Mouse (Mus musculus) liver, adult 10 weeks (tissue): ENCODE results near the gene Krt80. TPM values are rescaled to one million over a fixed set of nuclear protein-coding genes. Genes with fewer than 3 reads are reported as not detected.

Source experiments
- polyA plus RNA-seq: library from polyadenylated mRNA; stranded (reverse); fragments of 350-450 nt; fragmentation: Illumina TruSeq; extraction: RNeasy Lipid Tissue Mini Kit (QIAGEN cat#74804); gene quantifications from one replicate; pipeline ENCODE4 v1.2.3, GENCODE M21; 2014; ENCODE audit warnings: low read depth, low replicate concordance

The Krt80 gene
- not detected for polyA plus RNA-seq

DNA sequence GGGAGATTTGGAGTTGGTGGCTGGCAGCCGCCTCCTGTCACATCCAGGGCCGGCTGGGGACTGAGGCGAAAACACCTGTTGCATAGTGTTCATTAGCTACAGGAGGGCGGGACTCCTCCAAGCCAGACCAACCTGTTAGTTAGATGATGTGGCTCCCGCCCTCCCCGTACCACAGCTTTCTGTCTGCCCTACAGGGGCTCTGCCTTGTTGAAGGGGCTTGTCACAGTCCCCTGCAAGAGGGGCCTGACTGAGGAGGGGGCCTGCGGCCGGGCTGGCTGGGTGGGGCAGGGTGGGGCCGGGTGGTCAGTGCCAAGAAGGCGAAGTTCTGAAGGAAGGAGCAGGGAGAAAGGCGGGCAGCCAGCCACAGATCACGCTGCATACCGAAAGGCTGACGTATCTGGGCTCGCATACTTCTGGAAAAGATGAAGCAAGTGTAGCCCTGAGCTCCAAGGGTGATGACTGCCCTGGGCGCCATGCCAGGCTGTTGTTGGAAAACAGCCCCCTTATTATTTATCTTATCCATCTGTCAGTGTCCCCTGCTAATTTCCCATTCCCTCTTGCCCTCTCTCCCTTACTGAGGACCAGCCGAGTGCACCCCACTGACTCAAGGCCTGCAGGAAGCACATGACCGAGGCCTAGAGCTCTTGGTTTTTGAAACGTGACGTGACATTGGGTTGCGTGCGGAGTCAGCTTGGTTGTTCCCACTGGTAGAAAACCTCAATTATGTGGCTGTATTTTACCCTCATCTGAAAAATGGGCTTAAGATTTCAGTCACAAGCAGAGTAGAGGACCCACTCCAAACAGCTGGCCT, at the start of gene Krt80:
Gene Krt80 (minus strand): TSS at position 62 of the 811 bp plus-strand sequence.

GRCm38 (mm10) chr15:101410775-101411174, 40.8 kb upstream of the Krt80 start, which contains the start of gene Krt7:
Krt7 (plus strand) TSS chr15:101411043.

Other genes with a start within 250 kb of the Krt80 start
- gene Acvrl1, start 241.6 kb downstream of the Krt80 start, polyA plus RNA-seq: 0.24 TPM
- gene Acvr1b, start 196.1 kb downstream of the Krt80 start, polyA plus RNA-seq: 3.3 TPM
- not detected for gene Grasp, start 146.0 kb downstream of the Krt80 start, polyA plus RNA-seq
- gene Nr4a1, start 115.9 kb downstream of the Krt80 start, polyA plus RNA-seq: 6.3 TPM
- gene Atg101, start 85.9 kb downstream of the Krt80 start, polyA plus RNA-seq: 1.5 TPM
- gene 6030408B16Rik, start 77.0 kb downstream of the Krt80 start, polyA plus RNA-seq: not detected
- gene Krt7, start 40.9 kb upstream of the Krt80 start, polyA plus RNA-seq: not detected
- not detected for gene Krt87, start 68.6 kb upstream of the Krt80 start, polyA plus RNA-seq
- not detected for gene Krt88, start 77.6 kb upstream of the Krt80 start, polyA plus RNA-seq
- not detected for gene Krt81, start 93.6 kb upstream of the Krt80 start, polyA plus RNA-seq
- gene Krt86, start 103.3 kb upstream of the Krt80 start, polyA plus RNA-seq: not detected
- gene Krt83, start 121.3 kb upstream of the Krt80 start, polyA plus RNA-seq: not detected
- gene Gm49425, start 147.1 kb upstream of the Krt80 start, polyA plus RNA-seq: not detected
- not detected for gene Krt84, start 162.7 kb upstream of the Krt80 start, polyA plus RNA-seq
- gene Krt82, start 180.5 kb upstream of the Krt80 start, polyA plus RNA-seq: not detected
- not detected for gene Krt90, start 192.8 kb upstream of the Krt80 start, polyA plus RNA-seq
- not detected for gene Krt75, start 203.7 kb upstream of the Krt80 start, polyA plus RNA-seq